Mouse (Mus musculus): Measurements from ENCODE around the gene Evi5l.

Gene Evi5l

GRCm38 (mm10) chr8:4165852-4166751, at the start of gene Evi5l:
Evi5l (plus strand) TSS chr8:4166567.
- peak; percentile 99 for DNase-seq (ENCODE audit: low read depth)

- DNase-seq (ENCODE audit: low read depth): no peak
These were observed 32.6 kb upstream of the Evi5l start, which contains the start of gene Cd209g for GRCm38 (mm10) chr8:4133798-4134197. Cd209g (plus strand) TSS chr8:4134098.

- peak; percentile 65 for DNase-seq (ENCODE audit: low read depth)
These were observed 26.4 kb upstream of the Evi5l start for GRCm38 (mm10) chr8:4139660-4140646.

- peak; percentile 21 for DNase-seq (ENCODE audit: low read depth)
These were observed 24.6 kb upstream of the Evi5l start for GRCm38 (mm10) chr8:4141721-4142120.

GRCm38 (mm10) chr8:4147272-4147671, 19.1 kb upstream of the Evi5l start:
- no peak for DNase-seq (ENCODE audit: low read depth)

- DNase-seq (ENCODE audit: low read depth): no peak
These were observed 11.5 kb upstream of the Evi5l start for GRCm38 (mm10) chr8:4154878-4155277.

GRCm38 (mm10) chr8:4162786-4163185, 3.6 kb upstream of the Evi5l start:
- DNase-seq (ENCODE audit: low read depth): no peak

- DNase-seq (ENCODE audit: low read depth): peak; percentile 20
These were observed 1.1 kb upstream of the Evi5l start for GRCm38 (mm10) chr8:4165176-4165851.

GRCm38 (mm10) chr8:4166881-4167525, 636 bp downstream of the Evi5l start:
- no peak for DNase-seq (ENCODE audit: low read depth)

GRCm38 (mm10) chr8:4167918-4168317, 1.6 kb downstream of the Evi5l start:
- no peak for DNase-seq (ENCODE audit: low read depth)

- DNase-seq (ENCODE audit: low read depth): no peak
These were observed 6.1 kb downstream of the Evi5l start for GRCm38 (mm10) chr8:4172486-4172885.

- no peak for DNase-seq (ENCODE audit: low read depth)
These were observed 7.7 kb downstream of the Evi5l start for GRCm38 (mm10) chr8:4174018-4174417.

GRCm38 (mm10) chr8:4183409-4183808, 17.0 kb downstream of the Evi5l start:
- DNase-seq (ENCODE audit: low read depth): no peak

- DNase-seq (ENCODE audit: low read depth): no peak
These were observed 19.8 kb downstream of the Evi5l start for GRCm38 (mm10) chr8:4186151-4186550.

GRCm38 (mm10) chr8:4188605-4189004, 22.2 kb downstream of the Evi5l start:
- no peak for DNase-seq (ENCODE audit: low read depth)

- no peak for DNase-seq (ENCODE audit: low read depth)
These were observed 22.8 kb downstream of the Evi5l start for GRCm38 (mm10) chr8:4189031-4189722.

- no peak for DNase-seq (ENCODE audit: low read depth)
These were observed 25.9 kb downstream of the Evi5l start for GRCm38 (mm10) chr8:4192305-4192704.

GRCm38 (mm10) chr8:4192807-4193587, 26.6 kb downstream of the Evi5l start:
- peak; percentile 65 for DNase-seq (ENCODE audit: low read depth)

- no peak for DNase-seq (ENCODE audit: low read depth)
These were observed 27.2 kb downstream of the Evi5l start for GRCm38 (mm10) chr8:4193588-4193894.

- DNase-seq (ENCODE audit: low read depth): no peak
These were observed 35.0 kb downstream of the Evi5l start for GRCm38 (mm10) chr8:4201321-4201720.

All from c-Kit-positive CD71-positive TER-119-negative erythroid progenitor cells, embryonic 14.5 days (primary cell).